Mouse (Mus musculus) CH12.LX (cell line): ENCODE results near the gene Pmepa1. TPM values are rescaled to one million over a fixed set of nuclear protein-coding genes. Genes with fewer than 3 reads are reported as not detected.

ENCODE experiments used
- DNase-seq: peaks from one replicate; pipeline ENCODE4 v3.0.0-alpha.2; 2013; ENCODE audit errors: extremely low read depth
- H3K27ac ChIP-seq: 2 replicates; pipeline ENCODE4 v1.5.1; 2012; ENCODE audit warnings: low read depth, mild to moderate bottlenecking, control low read depth, moderate library complexity; ENCODE audit not compliant: insufficient read depth
- H3K27me3 ChIP-seq: replicated peaks from 2 replicates; pipeline ENCODE3; 2012; ENCODE audit warnings: inconsistent platforms
- H3K36me3 ChIP-seq, 2 experiments: replicated peaks in 1 of 2; 2 replicates each; pipeline versions ENCODE3 to v1.6.1; 2012; ENCODE audit warnings: inconsistent platforms in 1 of 2, low read length in 1 of 2, mild to moderate bottlenecking in 1 of 2, mixed read lengths in 1 of 2, moderate library complexity in 1 of 2; ENCODE audit not compliant: control insufficient read depth in 1 of 2, insufficient read depth in 1 of 2
- H3K4me1 ChIP-seq, 2 experiments: 2 replicates each; pipeline ENCODE4 v1.6.1; 2012; ENCODE audit warnings: inconsistent platforms in 1 of 2, moderate library complexity in 1 of 2; ENCODE audit not compliant: insufficient read depth in 2 of 2, control insufficient read depth in 1 of 2
- H3K4me2 ChIP-seq: 2 replicates; pipeline ENCODE4 v1.6.1; 2012; ENCODE audit warnings: low read depth, mild to moderate bottlenecking, control low read depth; ENCODE audit not compliant: poor library complexity, insufficient read depth, severe bottlenecking
- H3K4me3 ChIP-seq, 3 experiments: fragments of 150-350 bp in 1 of 3; sonication (generic) in 1 of 3; replicated peaks in 1 of 3; 2 replicates each; pipeline versions ENCODE3 to v1.5.1; 2011 to 2012; ENCODE audit warnings: low read depth in 2 of 3, low read length in 2 of 3, mild to moderate bottlenecking in 2 of 3, moderate library complexity in 2 of 3, control low read depth in 1 of 3, improper control_type of control experiment in 1 of 3, inconsistent platforms in 1 of 3, mixed read lengths in 1 of 3; ENCODE audit not compliant: poor library complexity in 1 of 3
- H3K79me2 ChIP-seq: replicated peaks from 2 replicates; pipeline ENCODE4 v1.6.1; 2012; ENCODE audit warnings: mild to moderate bottlenecking, moderate library complexity; ENCODE audit not compliant: control insufficient read depth, poor library complexity, insufficient read depth, severe bottlenecking; ENCODE audit errors: extremely low read depth
- H3K9ac ChIP-seq: 2 replicates; pipeline ENCODE4 v1.6.1; 2012; ENCODE audit warnings: low read depth, mild to moderate bottlenecking, control low read depth, moderate library complexity; ENCODE audit not compliant: insufficient read depth
- H3K9me3 ChIP-seq: replicated peaks from 2 replicates; pipeline ENCODE3; 2012; ENCODE audit warnings: low read length, inconsistent platforms, mixed read lengths
- CHD1 ChIP-seq: IDR thresholded peaks from 2 replicates; pipeline ENCODE4 v1.6.1; 2012; ENCODE audit warnings: low read depth, low read length, improper control_type of control experiment, inconsistent platforms
- CHD2 ChIP-seq: IDR thresholded peaks from 2 replicates; pipeline ENCODE4 v1.6.1; 2011; ENCODE audit warnings: low read length, improper control_type of control experiment
- CTCF ChIP-seq, 2 experiments: IDR thresholded peaks in 1 of 2; conservative IDR thresholded peaks in 1 of 2; 2 replicates each; pipeline ENCODE4 v1.5.1; 2011 to 2012; ENCODE audit warnings: low read depth in 2 of 2, low read length in 2 of 2, improper control_type of control experiment in 1 of 2, inconsistent platforms in 1 of 2, mild to moderate bottlenecking in 1 of 2, moderate library complexity in 1 of 2
- E2F4 ChIP-seq: IDR thresholded peaks from 2 replicates; pipeline ENCODE4 v1.6.1; 2011; ENCODE audit warnings: low read depth, low read length, improper control_type of control experiment; ENCODE audit not compliant: insufficient replicate concordance
- ELF1 ChIP-seq: IDR thresholded peaks from 2 replicates; pipeline ENCODE4 v1.6.1; 2014; ENCODE audit warnings: low read depth, mild to moderate bottlenecking, inconsistent platforms, low read length, improper control_type of control experiment
- EP300 ChIP-seq: IDR thresholded peaks from 2 replicates; pipeline ENCODE4 v1.6.1; 2011; ENCODE audit warnings: low read length, improper control_type of control experiment
- GABPA ChIP-seq: IDR thresholded peaks from 2 replicates; pipeline ENCODE4 v1.6.1; 2012; ENCODE audit warnings: low read depth, low read length, improper control_type of control experiment, inconsistent platforms; ENCODE audit not compliant: insufficient replicate concordance
- HCFC1 ChIP-seq: IDR thresholded peaks from 2 replicates; pipeline ENCODE4 v1.6.1; 2012; ENCODE audit warnings: low read depth, mild to moderate bottlenecking, inconsistent platforms, low read length, improper control_type of control experiment
- JUND ChIP-seq: conservative IDR thresholded peaks from 2 replicates; pipeline ENCODE4 v1.6.1; 2011; ENCODE audit warnings: low read depth, low read length, improper control_type of control experiment
- MAX ChIP-seq: IDR thresholded peaks from 2 replicates; pipeline ENCODE4 v1.6.1; 2011; ENCODE audit warnings: low read length, improper control_type of control experiment
- MAZ ChIP-seq: IDR thresholded peaks from 2 replicates; pipeline ENCODE4 v1.6.1; 2012; ENCODE audit warnings: low read depth, mild to moderate bottlenecking, inconsistent platforms, low read length, improper control_type of control experiment, moderate library complexity
- MEF2A ChIP-seq: IDR thresholded peaks from 2 replicates; pipeline ENCODE4 v1.6.1; 2014; ENCODE audit warnings: low read depth, mild to moderate bottlenecking, inconsistent platforms, low read length, improper control_type of control experiment, borderline replicate concordance
- MXI1 ChIP-seq: IDR thresholded peaks from 2 replicates; pipeline ENCODE4 v1.6.1; 2011; ENCODE audit warnings: mild to moderate bottlenecking, low read depth, low read length, improper control_type of control experiment
- MYC ChIP-seq: IDR thresholded peaks from 2 replicates; pipeline ENCODE4 v1.6.1; 2011; ENCODE audit warnings: low read depth, mild to moderate bottlenecking, improper control_type of control experiment, low read length
- NELFE ChIP-seq: IDR thresholded peaks from 2 replicates; pipeline ENCODE4 v1.6.1; 2011; ENCODE audit warnings: low read depth, low read length, improper control_type of control experiment
- NRF1 ChIP-seq: IDR thresholded peaks from 2 replicates; pipeline ENCODE4 v1.6.1; 2014; ENCODE audit warnings: low read depth, mild to moderate bottlenecking, inconsistent platforms, low read length, improper control_type of control experiment, moderate library complexity
- PAX5 ChIP-seq: IDR thresholded peaks from 2 replicates; pipeline ENCODE4 v1.6.1; 2012; ENCODE audit warnings: low read length, inconsistent platforms, mixed read lengths
- POLR2AphosphoS2 ChIP-seq: IDR thresholded peaks from 2 replicates; pipeline ENCODE4 v1.6.1; 2011; ENCODE audit warnings: low read depth, low read length, improper control_type of control experiment
- RAD21 ChIP-seq: IDR thresholded peaks from 2 replicates; pipeline ENCODE4 v1.6.1; 2011; ENCODE audit warnings: low read depth, mild to moderate bottlenecking, low read length, improper control_type of control experiment, moderate library complexity
- RCOR1 ChIP-seq: conservative IDR thresholded peaks from 2 replicates; pipeline ENCODE4 v1.6.1; 2012; ENCODE audit warnings: low read depth, mild to moderate bottlenecking, inconsistent platforms, low read length, improper control_type of control experiment
- SIN3A ChIP-seq: IDR thresholded peaks from 2 replicates; pipeline ENCODE4 v1.6.1; 2012; ENCODE audit warnings: low read length, improper control_type of control experiment, inconsistent platforms
- SMC3 ChIP-seq: IDR thresholded peaks from 2 replicates; pipeline ENCODE4 v1.6.1; 2011; ENCODE audit warnings: low read depth, low read length, improper control_type of control experiment
- TBP ChIP-seq: conservative IDR thresholded peaks from 2 replicates; pipeline ENCODE4 v1.6.1; 2011; ENCODE audit warnings: low read depth, low read length, improper control_type of control experiment
- TCF12 ChIP-seq: IDR thresholded peaks from 2 replicates; pipeline ENCODE4 v1.6.1; 2014; ENCODE audit warnings: low read depth, mild to moderate bottlenecking, inconsistent platforms, low read length, improper control_type of control experiment
- UBTF ChIP-seq: IDR thresholded peaks from 2 replicates; pipeline ENCODE4 v1.6.1; 2012; ENCODE audit warnings: low read depth, mild to moderate bottlenecking, inconsistent platforms, low read length, improper control_type of control experiment, moderate library complexity
- USF1 ChIP-seq: IDR thresholded peaks from 2 replicates; pipeline ENCODE4 v1.6.1; 2014; ENCODE audit warnings: low read depth, mild to moderate bottlenecking, inconsistent platforms, low read length, improper control_type of control experiment
- USF2 ChIP-seq: conservative IDR thresholded peaks from 2 replicates; pipeline ENCODE4 v1.6.1; 2011; ENCODE audit warnings: low read depth, low read length, improper control_type of control experiment
- ZC3H11A ChIP-seq: IDR thresholded peaks from 2 replicates; pipeline ENCODE4 v1.6.1; 2012; ENCODE audit warnings: low read depth, mild to moderate bottlenecking, inconsistent platforms, low read length, improper control_type of control experiment
- ZKSCAN1 ChIP-seq: IDR thresholded peaks from 2 replicates; pipeline ENCODE4 v1.6.1; 2012; ENCODE audit warnings: low read depth, inconsistent platforms, low read length, improper control_type of control experiment, borderline replicate concordance
- ZMIZ1 ChIP-seq: IDR thresholded peaks from 2 replicates; pipeline ENCODE4 v1.6.1; 2012; ENCODE audit warnings: low read depth, mild to moderate bottlenecking, inconsistent platforms, low read length, improper control_type of control experiment
- ZNF384 ChIP-seq: IDR thresholded peaks from 2 replicates; pipeline ENCODE4 v1.6.1; 2012; ENCODE audit warnings: low read depth, low read length, improper control_type of control experiment, inconsistent platforms
- dilution Hi-C: fragments of 300-500 bp; cut with MboI; formaldehyde crosslinking; loops from 2 replicates; pipeline ENCODE4 v1.14.3; 2020; ENCODE audit warnings: low sequenced_read_pairs; ENCODE audit not compliant: extremely low pct_unique_long_range_greater_than_20kb, extremely low pct_ligation_motif_present
- in situ Hi-C: fragments of 300-500 bp; cut with MboI; formaldehyde crosslinking; loops from 3 replicates; pipeline ENCODE4 v1.14.3; 2019; ENCODE audit warnings: low sequenced_read_pairs, low pct_ligation_motif_present, low pct_unique_long_range_greater_than_20kb, mixed read lengths
- polyA plus RNA-seq: library from polyadenylated mRNA; unstranded; fragments of >175 nt; gene quantifications from 2 replicates; pipeline ENCODE4 v1.2.1, GENCODE M21; 2012; ENCODE audit warnings: low read depth; ENCODE audit not compliant: insufficient read length
- total RNA-seq, 2 experiments: library from RNA; depleted of rRNA; stranded (reverse); fragments of 300-350 nt in 1 of 2; fragments of >200 nt in 1 of 2; gene quantifications; 2 replicates each; pipeline ENCODE4 v1.2.3; 2012 to 2014

Pmepa1 gene
- total and polyA plus RNA-seq, 3 experiments, result 1.6 to 11.8 (median 9.9) TPM

DNA sequence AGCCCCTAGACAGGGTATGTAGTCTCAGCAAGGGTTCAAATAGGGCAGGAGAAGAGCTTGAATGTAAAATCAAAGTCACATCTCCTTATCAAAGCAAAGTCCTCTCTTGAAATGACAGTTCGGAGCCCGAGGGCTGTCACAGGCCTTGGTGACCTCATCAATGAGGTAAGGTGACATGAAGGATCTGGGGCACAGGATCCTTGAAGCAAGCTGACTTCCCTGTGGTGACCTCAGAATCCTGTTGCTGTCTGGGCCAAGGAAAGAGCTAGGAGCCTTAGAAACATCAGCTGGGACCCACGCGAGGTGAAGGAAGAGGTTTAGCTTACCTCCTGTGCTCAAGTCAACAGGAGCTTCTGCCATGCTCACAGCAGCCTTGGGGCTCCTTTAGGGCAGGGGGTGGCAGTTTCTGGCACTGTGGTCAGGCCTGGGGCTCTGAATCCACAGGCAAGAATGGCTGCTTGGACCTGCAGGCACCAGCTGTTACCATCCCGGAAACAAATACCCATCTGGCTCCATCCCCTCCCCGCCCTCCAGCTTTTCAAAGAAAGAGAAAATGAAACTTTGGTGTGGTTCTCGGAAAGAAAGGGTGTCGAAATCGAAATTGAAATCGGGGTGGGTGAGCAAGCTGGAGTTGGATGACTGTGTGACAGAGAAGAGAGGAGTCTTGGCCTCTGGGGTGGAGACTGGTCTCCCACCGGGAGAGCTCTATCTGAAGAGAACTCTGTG, 57.8 kb downstream of the Pmepa1 start, which contains the start of gene Zbp1 (continued):
- TF ChIP-seq EP300, result peak; percentile 95
- TF ChIP-seq JUND, result no peak
- no peak; the same call in 1 of the 2 replicates for TF ChIP-seq SMC3
- TF ChIP-seq CHD1, result no peak
- no peak for TF ChIP-seq MXI1
- peak; percentile 98 for TF ChIP-seq MAZ
- peak; percentile 86 for TF ChIP-seq MEF2A
- no peak for TF ChIP-seq ZC3H11A
- TF ChIP-seq UBTF, result no peak; the same call in 1 of the 2 replicates
- no peak for TF ChIP-seq NELFE
- TF ChIP-seq CHD2, result peak; percentile 75
- no peak for TF ChIP-seq USF2
- TF ChIP-seq MAX, result peak; percentile 26; the same call in 1 of the 2 replicates
- TF ChIP-seq ZKSCAN1, result no peak
- no peak for TF ChIP-seq USF1
- no peak for TF ChIP-seq ZNF384
- no peak for TF ChIP-seq NRF1
- no peak for TF ChIP-seq RAD21
- no peak for TF ChIP-seq E2F4
- peak; percentile 91 for TF ChIP-seq SIN3A
- peak; percentile 67 for TF ChIP-seq ELF1
- TF ChIP-seq GABPA, result no peak

DNA sequence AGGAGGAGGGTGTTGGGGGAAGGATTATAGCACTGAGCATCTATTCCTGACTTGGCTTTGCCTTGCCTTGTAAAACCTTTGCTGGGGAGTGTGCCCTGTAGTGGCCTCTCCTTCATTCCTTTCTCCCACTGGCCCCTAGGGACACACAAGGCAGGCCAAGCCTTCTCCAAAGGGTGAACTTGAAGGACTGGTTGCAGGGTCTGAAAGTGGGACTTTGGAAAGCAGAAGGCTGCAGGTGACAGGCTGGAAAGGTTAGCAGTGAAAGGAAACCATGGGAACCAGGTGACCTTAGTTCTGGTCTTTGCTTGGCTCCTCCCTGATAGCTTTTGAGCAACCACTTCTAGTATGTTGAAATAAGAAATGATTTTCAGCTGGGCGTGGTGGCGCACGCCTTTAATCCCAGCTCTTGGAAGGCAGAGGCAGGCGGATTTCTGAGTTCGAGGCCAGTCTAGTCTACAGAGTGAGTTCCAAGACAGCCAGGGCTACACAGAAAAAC, 58.5 kb downstream of the Pmepa1 start:
- Histone ChIP-seq H3K27me3 (no peaks in the 10 kb centered on the region), H3K9me3 (no peaks in the 10 kb centered on the region)
- DNase-seq, result no peak

More for the DNA sequence above, 58.5 kb downstream of the Pmepa1 start:
- H3K4me3 ChIP-seq, result no peak overlapping the region
- no peak overlapping the region for H3K27ac ChIP-seq
- H3K36me3 ChIP-seq, result peaks cover 12 to 13% of the 10 kb centered on the region in 2 experiments
- H3K4me2 ChIP-seq, result peak overlapping the region; percentile 93
- dilution Hi-C loops, result no loop called here
- peaks cover 13 to 24% of the 10 kb centered on the region in 2 experiments for H3K4me1 ChIP-seq
- in situ Hi-C loops, result no loop called here
- TF ChIP-seq MAX (no peak), ZNF384 (no peak), RCOR1 (no peak), NRF1 (no peak), TCF12 (no peak), MEF2A (no peak), MYC (no peak), POLR2AphosphoS2 (no peak), USF2 (no peak), ZMIZ1 (no peak), TBP (no peak), PAX5 (no peak), CHD2 (no peak), E2F4 (no peak), USF1 (no peak), GABPA (no peak), EP300 (no peak), CTCF (conservative IDR thresholded peaks at IDR 0.05 in 1 of 2, IDR thresholded peaks at IDR 0.05 in 1 of 2; ENCODE audit: low read depth in 2 of 2, low read length in 2 of 2) (no peak), HCFC1 (no peak)
- H3K79me2 ChIP-seq, result no peaks in the 10 kb centered on the region
- H3K9ac ChIP-seq, result no peak overlapping the region; the same call in 1 of the 2 replicates
